Mouse (Mus musculus): ENCODE results near the gene Lrrc51.

- TF ChIP-seq CTCF (IDR thresholded peaks at IDR 0.05; ENCODE audit: low read depth, low read length) (no peak), POLR2A (IDR thresholded peaks at IDR 0.05; ENCODE audit: extremely low read depth, insufficient read depth, low read length) (no peak)
These were observed 27.0 kb downstream of the Lrrc51 start for GRCm38 (mm10) chr7:101906696-101907095.
